Mouse (Mus musculus) lung, postnatal 0 days (tissue): Measurements from ENCODE around the gene Trip11. TPM values are rescaled to one million over a fixed set of nuclear protein-coding genes. Genes with fewer than 3 reads are reported as not detected.

Source experiments
- ATAC-seq: fragments of 200-750 bp; cut with Nextera tagmentation; 2 replicates; pipeline ENCODE4 v1.8.0; 2017; ENCODE audit warnings: moderate library complexity
- DNase-seq: peaks from one replicate; pipeline ENCODE4 v3.0.0-alpha.2; 2016; ENCODE audit warnings: low spot score
- H3K27ac ChIP-seq: fragments of 300-500 bp; sonication (generic); 2 replicates; pipeline ENCODE4 v1.5.1; 2014; ENCODE audit warnings: antibody characterized with exemption, mild to moderate bottlenecking, low read length, mixed read lengths
- H3K27me3 ChIP-seq: fragments of 300-500 bp; sonication (generic); replicated peaks from 2 replicates; pipeline ENCODE4 v1.6.1; 2014; ENCODE audit warnings: low read length, mixed read lengths; ENCODE audit not compliant: insufficient read depth
- H3K36me3 ChIP-seq: fragments of 300-500 bp; sonication (generic); 2 replicates; pipeline ENCODE4 v1.6.1; 2014; ENCODE audit warnings: low read length, mixed read lengths; ENCODE audit not compliant: insufficient read depth
- H3K4me1 ChIP-seq: fragments of 300-500 bp; sonication (generic); 2 replicates; pipeline ENCODE4 v1.6.1; 2014; ENCODE audit warnings: antibody characterized with exemption, low read depth, low read length, mixed read lengths; ENCODE audit not compliant: insufficient read depth
- H3K4me2 ChIP-seq: fragments of 300-500 bp; sonication (generic); replicated peaks from 2 replicates; pipeline ENCODE4 v1.6.1; 2014; ENCODE audit warnings: low read depth, mild to moderate bottlenecking, low read length, moderate library complexity, mixed read lengths
- H3K4me3 ChIP-seq: fragments of 300-500 bp; sonication (generic); 2 replicates; pipeline ENCODE4 v1.5.1; 2014; ENCODE audit warnings: low read depth, low read length
- H3K9ac ChIP-seq: fragments of 300-500 bp; sonication (generic); replicated peaks from 2 replicates; pipeline ENCODE4 v1.6.1; 2014; ENCODE audit warnings: low read depth, mild to moderate bottlenecking
- H3K9me3 ChIP-seq: fragments of 300-500 bp; sonication (generic); 2 replicates; pipeline ENCODE4 v1.6.1; 2016; ENCODE audit warnings: low read length, mixed read lengths
- CTCF ChIP-seq: IDR thresholded peaks from 2 replicates; pipeline ENCODE4 v1.5.1; 2016; ENCODE audit warnings: antibody characterized with exemption, mild to moderate bottlenecking
- EP300 ChIP-seq: IDR thresholded peaks from 2 replicates; pipeline ENCODE4 v1.6.1; 2016; ENCODE audit warnings: antibody characterized with exemption, mild to moderate bottlenecking, control low read depth
- WGBS: fragments of 180-500 bp; shearing (Covaris S2); extraction: QIAGEN DNeasy Blood & Tissue Kit; methylation state at CpG from one replicate; pipeline ENCODE4 v1.1.7; 2014; 5-methylcytosine and 5-hydroxymethylcytosine counted together
- polyA plus RNA-seq: library from polyadenylated mRNA; unstranded; fragments of >200 nt; fragmentation: Nextera tagmentation; extraction: Ambion mirVana; gene quantifications from 2 replicates; pipeline ENCODE4 v1.2.1, GENCODE M21; 2015

Gene Trip11
- polyA plus RNA-seq, 1 experiment from 2014 or later = 30.8 TPM

- ATAC-seq (peak; percentile 33), DNase-seq (peak; percentile 22)
- no peaks in the 10 kb centered on the region for H3K9me3 ChIP-seq
- no peak for TF ChIP-seq EP300
- no peak for TF ChIP-seq CTCF
- H3K27me3 ChIP-seq = no peaks in the 10 kb centered on the region
- no peak overlapping the region for H3K4me2 ChIP-seq
- H3K4me1 ChIP-seq = no peaks in the 10 kb centered on the region; the same call in 1 of the 2 replicates
- 45% methylated on average over 3 of the region's 3 CpGs for WGBS
- no peaks in the 10 kb centered on the region for H3K36me3 ChIP-seq
- no peak overlapping the region for H3K27ac ChIP-seq
- no peak overlapping the region for H3K9ac ChIP-seq
- H3K4me3 ChIP-seq = no peak overlapping the region
These were observed 118.6 kb downstream of the Trip11 start for GRCm38 (mm10) chr12:101794458-101794857.

DNA sequence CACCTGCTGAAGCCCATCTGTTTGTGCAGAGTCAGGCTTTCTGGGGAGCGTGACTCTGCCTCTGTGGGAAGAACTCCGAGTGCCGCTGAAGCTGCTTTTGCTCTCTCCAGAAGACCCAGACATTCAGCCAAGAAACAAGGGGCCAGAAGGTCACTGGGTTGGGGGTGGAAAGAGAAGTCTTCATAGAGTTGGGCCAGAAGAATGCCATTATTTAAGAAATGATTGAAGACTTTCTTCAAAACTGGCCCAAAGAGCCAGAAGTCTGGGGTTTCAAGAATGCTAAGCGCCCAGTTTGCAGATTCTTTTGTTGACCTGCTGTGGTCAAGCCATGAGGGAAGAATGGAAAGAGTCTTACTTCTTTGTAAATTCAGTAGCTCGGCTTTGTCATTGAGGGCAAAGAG is 119.8 kb downstream of the Trip11 start:
- H3K4me2 ChIP-seq = no peak overlapping the region
- WGBS = 72% methylated on average over 5 of the region's 5 CpGs
- no peak for TF ChIP-seq CTCF
- TF ChIP-seq EP300 = 0 out of 2 replicates have a peak, but pooled peaks have one; percentile 20
- H3K36me3 ChIP-seq = no peaks in the 10 kb centered on the region
- H3K27me3 ChIP-seq = no peaks in the 10 kb centered on the region
- no peaks in the 10 kb centered on the region; the same call in 1 of the 2 replicates for H3K4me1 ChIP-seq
- no peak overlapping the region for H3K9ac ChIP-seq
- H3K4me3 ChIP-seq = no peak overlapping the region
- DNase-seq = peak; percentile 24
- peak; percentile 44 for ATAC-seq
- H3K9me3 ChIP-seq = no peaks in the 10 kb centered on the region
- H3K27ac ChIP-seq = 0 out of 2 replicates have a peak overlapping the region, but pooled peaks have one; percentile 14

DNA sequence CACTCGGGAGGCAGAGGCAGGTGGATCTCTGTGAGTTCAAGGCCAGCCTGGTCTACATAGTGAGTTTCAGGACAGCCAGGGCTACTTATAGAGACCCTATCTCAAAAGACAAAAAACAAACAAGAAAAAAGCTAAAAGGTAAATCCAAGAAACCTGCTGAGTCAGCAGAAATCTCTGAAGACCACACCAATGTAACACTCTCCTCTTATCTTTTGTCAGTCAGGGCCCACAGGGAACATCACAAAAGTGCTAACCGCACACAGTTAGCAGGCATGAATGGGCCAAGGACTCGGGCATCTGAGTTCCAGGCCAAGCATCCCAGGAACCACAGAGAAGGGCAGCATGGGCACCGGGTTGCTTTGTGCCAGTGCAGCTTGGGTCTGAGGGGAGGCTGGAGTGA is 120.4 kb downstream of the Trip11 start:
- no peak overlapping the region for H3K4me2 ChIP-seq
- H3K9ac ChIP-seq = no peak overlapping the region
- TF ChIP-seq CTCF (no peak), EP300 (no peak)
- no peaks in the 10 kb centered on the region for H3K9me3 ChIP-seq
- no peak overlapping the region for H3K4me3 ChIP-seq
- no peak for ATAC-seq
- H3K27me3 ChIP-seq = no peaks in the 10 kb centered on the region
- H3K27ac ChIP-seq = no peak overlapping the region
- 87% methylated on average over 4 of the region's 4 CpGs for WGBS
- no peak for DNase-seq
- no peaks in the 10 kb centered on the region; the same call in 1 of the 2 replicates for H3K4me1 ChIP-seq
- no peaks in the 10 kb centered on the region for H3K36me3 ChIP-seq

DNA sequence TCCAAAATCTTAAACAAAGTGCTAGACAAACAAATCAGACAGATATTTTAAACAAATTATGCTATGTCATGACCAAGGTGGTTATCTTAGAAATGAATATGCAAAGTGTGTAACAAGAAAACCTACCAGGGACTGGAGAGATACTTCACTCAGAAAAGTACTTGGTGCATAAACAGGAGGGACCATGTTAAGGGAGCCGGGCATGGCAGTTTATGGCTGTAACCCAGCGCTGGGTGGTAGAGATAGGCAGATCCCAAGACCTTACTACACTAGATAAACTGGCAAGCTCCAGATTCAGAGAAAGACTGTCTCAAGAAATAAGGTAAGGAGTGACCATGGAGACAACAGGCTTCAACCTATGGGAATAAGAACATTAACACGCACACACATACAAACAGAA is 123.3 kb downstream of the Trip11 start:
- Histone ChIP-seq H3K4me2 (no peak overlapping the region), H3K9ac (no peak overlapping the region), H3K4me3 (no peak overlapping the region), H3K27ac (no peak overlapping the region), H3K36me3 (no peaks in the 10 kb centered on the region), H3K27me3 (no peaks in the 10 kb centered on the region), H3K9me3 (no peaks in the 10 kb centered on the region), H3K4me1 (no peaks in the 10 kb centered on the region; the same call in 1 of the 2 replicates)
- 87% methylated on average over 3 of the region's 3 CpGs for WGBS
- ATAC-seq (no peak), DNase-seq (no peak)
- TF ChIP-seq EP300 (0 out of 2 replicates have a peak, but pooled peaks have one; percentile 1), CTCF (no peak)

GRCm38 (mm10) chr12:101789250-101789649 is 123.8 kb downstream of the Trip11 start:
- Histone ChIP-seq H3K9ac (no peak overlapping the region), H3K36me3 (no peaks in the 10 kb centered on the region), H3K27ac (no peak overlapping the region), H3K9me3 (no peaks in the 10 kb centered on the region), H3K4me3 (no peak overlapping the region), H3K4me2 (no peak overlapping the region), H3K4me1 (no peaks in the 10 kb centered on the region), H3K27me3 (no peaks in the 10 kb centered on the region)
- ATAC-seq (peak; percentile 28; the same call in 1 of the 2 replicates), DNase-seq (peak; percentile 60)
- TF ChIP-seq CTCF = no peak
- TF ChIP-seq EP300 = 0 out of 2 replicates have a peak, but pooled peaks have one; percentile 19
- WGBS = 48% methylated on average over 3 of the region's 3 CpGs

Other genes with a start within 250 kb of the Trip11 start
- 19.6 and 19.9 TPM in 2 replicates for gene Tc2n, start 194.7 kb downstream of the Trip11 start, polyA plus RNA-seq
- 408 and 420 TPM in 2 replicates for gene Fbln5, start 94.2 kb downstream of the Trip11 start, polyA plus RNA-seq
- gene Atxn3, start 45.0 kb upstream of the Trip11 start, polyA plus RNA-seq = 14.1 and 15.3 TPM in 2 replicates
- gene Cpsf2, start 62.7 kb upstream of the Trip11 start, polyA plus RNA-seq = 13.1 and 13.6 TPM in 2 replicates
- gene Slc24a4, start 215.5 kb upstream of the Trip11 start, polyA plus RNA-seq = 10.2 and 10.7 TPM in 2 replicates